Mouse (Mus musculus): ENCODE measurements at regions not wholly inside any gene's neighbourhood (a gene's known extent, or its start where the extent isn't known, plus 50 kb on each side); places are given as distances from the start of the nearest gene placed in this dataset.

DNA sequence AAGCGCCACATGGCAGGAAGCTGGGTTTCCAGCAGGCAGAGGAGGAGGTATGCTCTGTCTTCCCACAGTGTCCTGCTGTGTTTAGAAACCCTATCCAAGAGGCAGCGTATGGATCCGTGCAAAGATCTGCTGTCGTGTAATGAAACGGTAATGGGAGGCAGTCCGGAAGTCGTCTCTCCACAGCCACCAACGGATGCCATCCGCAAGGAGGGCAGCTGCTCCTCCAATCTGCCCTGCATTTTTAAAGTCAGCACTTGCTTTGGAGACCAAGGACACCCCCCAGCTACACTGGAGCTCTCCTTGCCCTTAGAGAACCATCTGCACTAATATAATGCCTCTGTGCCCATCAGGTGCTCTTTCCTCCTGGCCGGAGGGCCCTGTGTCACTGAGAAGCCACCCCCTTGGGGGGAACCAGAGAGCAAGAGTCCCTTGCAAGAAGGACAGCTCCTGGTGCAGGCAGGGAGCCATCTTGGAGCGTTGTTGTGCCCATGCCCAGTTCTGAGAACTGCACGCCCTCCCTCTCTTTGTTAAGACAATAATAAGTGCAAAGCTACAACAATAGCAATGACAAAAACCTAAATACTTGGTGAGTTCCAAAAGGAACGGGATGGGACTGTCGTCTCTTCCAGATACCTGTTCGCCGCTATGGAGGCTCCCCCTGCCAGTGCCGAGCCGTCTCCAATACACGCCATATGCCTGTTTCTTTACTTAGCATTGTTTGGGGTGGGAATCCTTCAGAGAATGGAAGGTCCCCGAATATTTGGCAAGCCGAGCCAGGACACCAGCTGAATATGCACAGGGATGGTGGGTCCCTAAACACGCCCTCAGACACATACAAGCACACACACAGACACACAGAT lies 384.4 kb downstream of the Zfp536 start:
- no peak for DNase-seq (ENCODE audit: low read depth, low spot score)

DNA sequence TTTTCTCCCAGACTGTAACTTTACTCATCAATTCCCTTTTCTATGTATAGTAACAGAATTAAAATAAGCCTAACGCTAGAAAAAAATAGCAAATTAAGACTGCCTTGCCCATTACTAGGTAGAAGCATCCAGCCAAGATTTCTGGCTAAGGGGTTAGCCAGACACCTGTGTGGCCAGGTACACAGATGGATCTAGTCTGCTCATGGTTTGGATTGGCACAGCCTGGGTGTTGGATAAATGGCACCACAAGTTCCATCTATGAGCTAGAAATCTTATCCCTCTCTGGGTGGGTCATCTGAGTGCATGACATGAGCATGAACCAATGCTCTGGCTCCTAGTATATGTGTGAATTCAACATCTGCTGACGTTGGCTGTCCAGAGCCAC lies 383.7 kb downstream of the Zfp536 start:
- no peak for DNase-seq (ENCODE audit: low read depth, low spot score)

DNA sequence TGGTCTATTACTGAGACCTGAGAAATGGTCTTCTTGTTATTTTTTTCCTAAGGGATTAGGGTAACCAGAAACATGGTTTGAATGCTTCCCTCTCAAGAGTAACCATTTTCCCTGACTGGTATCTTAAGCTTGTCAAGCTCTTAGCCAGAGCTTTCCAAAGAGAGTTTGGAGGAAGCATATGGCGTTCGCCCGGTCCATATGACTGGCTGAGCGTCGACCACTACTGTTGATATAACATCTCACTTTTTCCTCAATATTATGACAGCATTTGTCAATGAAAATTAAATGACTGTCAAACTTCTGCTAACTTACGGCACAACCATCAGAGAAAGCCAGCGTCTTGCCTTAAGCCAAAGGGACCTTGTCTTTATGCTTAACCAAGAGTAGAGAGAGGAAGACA lies 383.2 kb downstream of the Zfp536 start:
- DNase-seq (ENCODE audit: low read depth, low spot score), result no peak

DNA sequence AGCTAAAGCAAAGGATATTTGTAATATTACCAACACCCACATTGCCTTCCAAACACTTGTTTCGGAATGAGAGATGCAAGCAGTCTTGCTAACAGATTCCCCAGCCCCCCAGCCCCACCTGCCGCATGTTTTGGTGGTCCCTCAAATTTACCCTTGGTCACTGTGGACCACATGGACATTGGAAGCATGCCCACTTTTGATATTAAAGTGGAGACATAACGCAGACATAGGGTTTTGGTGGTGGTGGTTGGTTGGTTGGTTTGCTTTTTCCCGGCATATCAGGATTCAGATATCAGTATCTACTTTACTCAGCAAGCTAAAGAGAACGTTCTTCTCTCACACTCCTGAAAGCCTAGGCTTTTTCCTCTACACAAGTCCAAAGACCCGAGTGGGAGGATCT lies 381.3 kb downstream of the Zfp536 start:
- DNase-seq (ENCODE audit: low read depth, low spot score), result no peak

DNA sequence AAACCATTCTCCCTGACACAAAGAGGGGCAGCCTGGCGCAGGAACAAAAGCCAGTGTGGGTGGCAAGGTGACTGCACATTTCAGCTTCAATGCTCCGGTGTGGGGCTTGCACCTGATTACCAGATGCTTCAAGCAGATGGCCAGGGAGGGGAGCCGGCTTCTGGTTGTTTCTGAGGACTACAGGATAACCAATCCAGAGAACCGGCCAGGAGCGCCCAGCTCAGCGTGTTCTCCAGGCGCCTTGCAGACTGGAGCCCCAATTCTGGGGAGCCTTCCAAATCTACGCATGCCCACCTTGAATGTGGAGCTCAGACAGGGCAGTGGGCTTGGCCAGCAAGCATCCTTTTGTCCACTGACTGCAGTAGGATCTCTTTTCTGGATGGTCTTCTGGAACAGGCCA lies 380.8 kb downstream of the Zfp536 start:
- no peak for DNase-seq (ENCODE audit: low read depth, low spot score)

DNA sequence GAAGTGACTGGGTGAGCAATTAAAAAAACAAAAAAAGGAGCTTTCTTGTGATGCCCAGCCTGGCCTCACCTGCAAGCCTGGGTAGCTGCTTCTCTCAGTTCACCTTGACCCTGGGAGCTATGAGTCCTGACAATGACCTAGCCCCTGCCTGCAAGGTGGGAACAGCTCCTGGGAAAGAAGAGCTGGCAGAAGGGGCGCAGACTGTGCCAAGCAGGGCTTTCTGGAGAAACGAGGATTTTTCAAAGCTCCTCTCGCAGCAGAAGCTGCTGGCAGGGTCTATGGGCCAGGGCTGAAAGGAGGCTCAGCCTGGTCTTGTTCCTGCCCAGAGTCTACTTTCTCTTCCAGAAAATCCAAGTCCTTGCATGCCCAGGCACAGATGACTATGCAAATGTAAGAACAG lies 380.4 kb downstream of the Zfp536 start:
- DNase-seq (ENCODE audit: low read depth, low spot score), result no peak

DNA sequence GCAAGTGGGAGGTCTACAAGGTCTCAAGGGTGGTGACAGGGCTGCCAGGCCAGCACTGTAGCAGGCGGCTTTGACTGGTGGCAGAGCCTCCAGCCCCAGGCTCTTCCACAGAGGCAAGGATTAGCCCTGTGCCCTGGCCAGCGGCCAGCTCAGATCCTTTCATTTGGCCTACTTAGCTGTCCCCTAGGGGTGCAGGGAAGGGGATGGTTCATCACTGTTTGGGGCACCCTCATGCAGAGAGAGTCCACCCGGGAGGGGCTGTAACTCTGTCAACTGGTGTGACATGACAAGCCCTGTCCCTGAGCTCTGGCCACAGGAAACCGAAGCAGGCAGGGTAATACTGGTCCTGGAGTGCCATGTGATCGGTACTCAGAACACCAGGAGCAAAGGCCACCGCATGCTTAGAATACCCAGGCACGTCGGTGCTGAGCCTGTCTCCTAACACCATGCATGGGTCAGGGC lies 378.4 kb downstream of the Zfp536 start:
- peak; percentile 51 for DNase-seq (ENCODE audit: low read depth, low spot score)

DNA sequence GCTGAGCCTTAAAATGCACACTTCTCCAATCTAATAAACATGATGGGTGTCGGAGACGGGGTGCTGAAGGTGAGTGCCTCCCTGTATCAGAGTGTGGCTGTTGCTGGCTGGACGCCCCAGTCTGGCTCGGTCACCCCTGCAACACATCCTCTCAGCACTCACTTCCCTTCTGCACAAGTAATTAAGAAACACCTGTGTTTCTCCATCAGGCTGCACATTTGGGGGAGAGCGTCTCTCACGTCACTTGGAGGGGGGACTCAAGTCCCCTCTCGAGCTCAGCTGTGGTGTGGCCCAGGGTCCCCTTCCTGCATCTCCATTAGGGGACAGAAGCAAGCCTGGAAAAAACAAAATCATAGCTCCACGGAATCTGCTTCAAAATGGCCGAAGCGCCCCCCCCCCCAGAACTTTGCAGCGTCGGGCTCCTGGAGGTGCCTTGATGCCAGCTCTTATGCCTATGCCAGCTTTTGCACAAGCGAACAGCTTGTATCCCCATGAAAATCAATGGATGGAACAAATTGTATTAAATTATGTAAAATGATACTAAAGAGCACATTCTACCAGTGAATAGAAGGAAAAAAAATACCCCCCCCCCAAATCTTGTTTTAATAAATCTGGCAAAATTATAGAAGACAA lies 377.4 kb downstream of the Zfp536 start:
- DNase-seq (ENCODE audit: low read depth, low spot score), result no peak

DNA sequence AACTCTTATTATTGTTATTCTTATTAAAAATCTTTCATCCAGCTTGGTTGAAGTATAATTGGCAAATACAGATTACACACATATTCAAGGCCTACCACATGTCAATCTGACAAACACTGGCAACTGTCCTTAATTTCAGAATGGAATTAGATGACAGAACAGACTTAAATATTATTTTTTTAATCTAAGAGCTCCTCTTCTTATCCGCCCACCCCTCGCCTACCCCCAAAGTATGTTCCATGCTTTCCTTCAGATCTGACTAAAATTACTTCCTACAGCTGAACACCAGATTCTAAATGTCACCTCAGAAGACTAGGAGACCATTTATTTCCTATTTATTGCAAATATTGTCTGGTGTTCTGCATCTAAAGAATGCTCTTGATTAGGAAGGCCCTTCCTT lies 370.0 kb downstream of the Zfp536 start:
- DNase-seq (ENCODE audit: low read depth, low spot score), result no peak

DNA sequence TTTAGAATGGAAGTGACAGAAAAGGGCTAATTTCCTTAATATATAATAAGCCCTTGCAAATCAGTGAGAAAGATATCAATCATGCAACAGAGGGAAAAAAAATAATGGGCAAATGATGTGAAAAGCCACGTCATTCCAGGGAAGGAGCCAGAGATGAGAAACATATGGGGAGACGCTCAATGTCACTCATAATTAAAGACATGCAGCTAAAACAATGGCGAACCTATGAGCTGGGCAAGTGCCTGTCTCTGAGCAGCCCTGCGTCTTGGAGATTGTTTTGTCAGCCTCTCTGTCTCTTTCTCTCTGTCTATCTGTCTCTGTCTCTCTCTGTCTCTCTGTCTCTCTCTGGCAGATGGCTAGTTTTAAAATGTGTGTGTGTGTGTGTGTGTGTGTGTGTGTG lies 360.1 kb downstream of the Zfp536 start:
- no peak for DNase-seq (ENCODE audit: low read depth, low spot score)

DNA sequence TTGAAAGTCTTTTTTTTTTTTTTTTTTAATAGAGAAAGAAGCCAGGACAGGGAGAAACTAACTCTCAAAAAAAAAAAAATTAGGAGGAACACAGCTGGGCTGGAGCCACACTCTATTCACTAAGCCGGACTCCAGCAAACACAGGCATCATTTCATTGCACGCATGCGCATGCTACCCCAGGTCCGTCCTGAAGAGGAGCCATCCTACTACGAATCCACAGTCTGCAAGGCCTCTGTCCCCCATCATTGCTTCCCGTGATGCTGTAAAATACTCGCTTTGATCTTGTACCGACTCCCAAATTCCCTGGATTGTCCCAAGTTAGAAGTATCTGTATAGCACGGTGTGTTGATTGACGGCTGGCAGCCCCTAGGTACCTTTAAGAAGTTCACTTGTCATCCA lies 351.7 kb downstream of the Zfp536 start:
- DNase-seq (ENCODE audit: low read depth, low spot score), result no peak
